Mouse (Mus musculus) ovary, postnatal 36 days (tissue): ENCODE results near the gene Phactr4.

Source experiments
- DNase-seq: peaks from one replicate; pipeline ENCODE4 v3.0.0; 2022; ENCODE audit warnings: low spot score, mixed read lengths

The Phactr4 gene

GRCm38 (mm10) chr4:132411322-132412094 lies 10.8 kb downstream of the Phactr4 start:
- DNase-seq, result no peak

GRCm38 (mm10) chr4:132409587-132410229 lies 12.6 kb downstream of the Phactr4 start:
- DNase-seq, result no peak

- DNase-seq, result peak; percentile 30
These were observed 15.7 kb downstream of the Phactr4 start for GRCm38 (mm10) chr4:132406393-132407189.

- DNase-seq, result no peak
These were observed 17.7 kb downstream of the Phactr4 start for GRCm38 (mm10) chr4:132404588-132404987.

GRCm38 (mm10) chr4:132403063-132403660 lies 19.1 kb downstream of the Phactr4 start:
- DNase-seq, result no peak

- no peak for DNase-seq
These were observed 21.3 kb downstream of the Phactr4 start for GRCm38 (mm10) chr4:132401016-132401415.

GRCm38 (mm10) chr4:132398863-132399262 lies 23.4 kb downstream of the Phactr4 start:
- no peak for DNase-seq

GRCm38 (mm10) chr4:132398045-132398774 lies 24.1 kb downstream of the Phactr4 start:
- peak; percentile 64 for DNase-seq

GRCm38 (mm10) chr4:132397120-132397519 lies 25.2 kb downstream of the Phactr4 start:
- DNase-seq, result no peak

GRCm38 (mm10) chr4:132396251-132396650 lies 26.0 kb downstream of the Phactr4 start:
- no peak for DNase-seq

GRCm38 (mm10) chr4:132391063-132391740 lies 31.1 kb downstream of the Phactr4 start:
- no peak for DNase-seq

- DNase-seq, result no peak
These were observed 33.0 kb downstream of the Phactr4 start for GRCm38 (mm10) chr4:132389302-132389701.

- DNase-seq, result no peak
These were observed 34.7 kb downstream of the Phactr4 start for GRCm38 (mm10) chr4:132387617-132388016.

- no peak for DNase-seq
These were observed 35.4 kb downstream of the Phactr4 start for GRCm38 (mm10) chr4:132386846-132387245.

- no peak for DNase-seq
These were observed 36.4 kb downstream of the Phactr4 start for GRCm38 (mm10) chr4:132385771-132386410.

GRCm38 (mm10) chr4:132383455-132383854 lies 38.8 kb downstream of the Phactr4 start:
- DNase-seq, result no peak

- DNase-seq, result no peak
These were observed 40.0 kb downstream of the Phactr4 start for GRCm38 (mm10) chr4:132382296-132382695.

- no peak for DNase-seq
These were observed 41.2 kb downstream of the Phactr4 start for GRCm38 (mm10) chr4:132380965-132381616.

GRCm38 (mm10) chr4:132373820-132374219 lies 48.5 kb downstream of the Phactr4 start:
- no peak for DNase-seq
